Mouse (Mus musculus): ENCODE measurements around the gene St6galnac6. TPM values are rescaled to one million over a fixed set of nuclear protein-coding genes. Genes with fewer than 3 reads are reported as not detected.
A peak's percentile ranks its signal among the peaks of the same experiment; 100 is the strongest.

Gene St6galnac6
- total RNA-seq, 1 experiment from 2014 or later = 56.0 TPM

GRCm38 (mm10) chr2:32617601-32618000 lies 18.1 kb downstream of the St6galnac6 start:
- no peak for DNase-seq

GRCm38 (mm10) chr2:32618051-32618450 lies 18.5 kb downstream of the St6galnac6 start:
- DNase-seq = no peak

- DNase-seq = peak; percentile 58
These were observed 21.4 kb downstream of the St6galnac6 start for GRCm38 (mm10) chr2:32620682-32621516.

GRCm38 (mm10) chr2:32621517-32621859 lies 22.0 kb downstream of the St6galnac6 start, which contains the start of gene Ak1:
Ak1 (plus strand) TSS chr2:32621758.
- DNase-seq = no peak

GRCm38 (mm10) chr2:32624111-32624748 lies 24.7 kb downstream of the St6galnac6 start:
- no peak for DNase-seq

GRCm38 (mm10) chr2:32625212-32625872 lies 25.8 kb downstream of the St6galnac6 start:
- peak; percentile 81 for DNase-seq

GRCm38 (mm10) chr2:32625873-32626694 lies 26.6 kb downstream of the St6galnac6 start:
- peak; percentile 83 for DNase-seq

- no peak for DNase-seq
These were observed 27.9 kb downstream of the St6galnac6 start for GRCm38 (mm10) chr2:32627266-32628043.

- DNase-seq = no peak
These were observed 28.6 kb downstream of the St6galnac6 start for GRCm38 (mm10) chr2:32628044-32628550.

- peak; percentile 67 for DNase-seq
These were observed 29.2 kb downstream of the St6galnac6 start for GRCm38 (mm10) chr2:32628729-32629128.

- peak; percentile 46 for DNase-seq
These were observed 29.9 kb downstream of the St6galnac6 start for GRCm38 (mm10) chr2:32629276-32629976.

GRCm38 (mm10) chr2:32630036-32630435 lies 30.5 kb downstream of the St6galnac6 start:
- no peak for DNase-seq

- DNase-seq = no peak
These were observed 31.5 kb downstream of the St6galnac6 start for GRCm38 (mm10) chr2:32631046-32631445.

- DNase-seq = peak; percentile 73
These were observed 32.4 kb downstream of the St6galnac6 start for GRCm38 (mm10) chr2:32631737-32632394.

GRCm38 (mm10) chr2:32633660-32634059 lies 34.2 kb downstream of the St6galnac6 start:
- DNase-seq = peak; percentile 41

GRCm38 (mm10) chr2:32634277-32635105 lies 35.0 kb downstream of the St6galnac6 start:
- no peak for DNase-seq

GRCm38 (mm10) chr2:32636617-32637016 lies 37.1 kb downstream of the St6galnac6 start:
- no peak for DNase-seq

GRCm38 (mm10) chr2:32637778-32638281 lies 38.3 kb downstream of the St6galnac6 start:
- DNase-seq = peak; percentile 56

GRCm38 (mm10) chr2:32639632-32640031 lies 40.1 kb downstream of the St6galnac6 start:
- no peak for DNase-seq
